Mouse (Mus musculus) embryonic facial prominence, embryonic 15.5 days (tissue): ENCODE measurements at regions not wholly inside any gene's neighbourhood (a gene's known extent, or its start where the extent isn't known, plus 50 kb on each side); places are given as distances from the start of the nearest gene placed in this dataset.

Experiments used
- ATAC-seq: fragments of 200-750 bp; cut with Nextera tagmentation; 2 replicates; pipeline ENCODE4 v1.8.0; 2017; ENCODE audit warnings: low read depth, moderate TSS enrichment; ENCODE audit not compliant: insufficient number of reproducible peaks, low FRiP score, low TSS enrichment
- H3K27ac ChIP-seq: fragments of 300-500 bp; sonication (generic); replicated peaks from 2 replicates; pipeline ENCODE4 v1.5.1; 2015; ENCODE audit warnings: mild to moderate bottlenecking, inconsistent platforms
- H3K27me3 ChIP-seq: fragments of 300-500 bp; sonication (generic); 2 replicates; pipeline ENCODE4 v1.6.1; 2015; ENCODE audit warnings: inconsistent platforms
- H3K36me3 ChIP-seq: fragments of 300-500 bp; sonication (generic); 2 replicates; pipeline ENCODE4 v1.6.1; 2015; ENCODE audit warnings: mild to moderate bottlenecking, inconsistent platforms
- H3K4me1 ChIP-seq: fragments of 300-500 bp; sonication (generic); 2 replicates; pipeline ENCODE4 v1.6.1; 2015; ENCODE audit warnings: inconsistent platforms
- H3K4me2 ChIP-seq: fragments of 300-500 bp; sonication (generic); replicated peaks from 2 replicates; pipeline ENCODE4 v1.6.1; 2015; ENCODE audit warnings: mild to moderate bottlenecking, inconsistent platforms
- H3K4me3 ChIP-seq: fragments of 300-500 bp; sonication (generic); replicated peaks from 2 replicates; pipeline ENCODE4 v1.5.1; 2015; ENCODE audit warnings: mild to moderate bottlenecking, inconsistent platforms
- H3K9ac ChIP-seq: fragments of 300-500 bp; sonication (generic); 2 replicates; pipeline ENCODE4 v1.6.1; 2015; ENCODE audit warnings: inconsistent platforms
- H3K9me3 ChIP-seq: fragments of 300-500 bp; sonication (generic); replicated peaks from 2 replicates; pipeline ENCODE4 v1.6.1; 2016; ENCODE audit warnings: inconsistent platforms
- WGBS: fragments of 180-500 bp; shearing (Covaris S2); methylation state at CpG from one replicate; pipeline ENCODE4 v1.1.7; 2015; 5-methylcytosine and 5-hydroxymethylcytosine counted together

- no peaks in the 10 kb centered on the region for H3K36me3 ChIP-seq
- H3K9me3 ChIP-seq, result no peaks in the 10 kb centered on the region
- H3K27ac ChIP-seq, result peak overlapping the region; percentile 71
- peak; percentile 79 for ATAC-seq
- H3K9ac ChIP-seq, result no peak overlapping the region
- 37% methylated on average over 13 of the region's 13 CpGs for WGBS
- peaks cover 18% of the 10 kb centered on the region for H3K4me1 ChIP-seq
- H3K4me3 ChIP-seq, result no peak overlapping the region
- no peaks in the 10 kb centered on the region for H3K27me3 ChIP-seq
- no peak overlapping the region for H3K4me2 ChIP-seq
These were observed 331.1 kb downstream of the Agtpbp1 start for GRCm38 (mm10) chr13:59253667-59254558.

GRCm38 (mm10) chr13:59251252-59252006 lies 333.6 kb downstream of the Agtpbp1 start:
- Histone ChIP-seq H3K27ac (no peak overlapping the region), H3K4me1 (peaks cover 24% of the 10 kb centered on the region), H3K27me3 (no peaks in the 10 kb centered on the region), H3K36me3 (no peaks in the 10 kb centered on the region), H3K4me3 (no peak overlapping the region), H3K9ac (no peak overlapping the region), H3K4me2 (no peak overlapping the region), H3K9me3 (no peaks in the 10 kb centered on the region)
- WGBS, result 63% methylated on average over 12 of the region's 12 CpGs
- ATAC-seq, result no peak

- whole genome bisulfite sequencing, result 45% methylated on average over 9 of the region's 9 CpGs
- Histone ChIP-seq H3K4me1 (peaks cover 13% of the 10 kb centered on the region), H3K9me3 (no peaks in the 10 kb centered on the region), H3K27ac (0 out of 2 replicates have a peak overlapping the region, but pooled peaks have one; percentile 5), H3K36me3 (no peaks in the 10 kb centered on the region), H3K4me3 (no peak overlapping the region), H3K4me2 (no peak overlapping the region), H3K27me3 (no peaks in the 10 kb centered on the region), H3K9ac (no peak overlapping the region)
- no peak for ATAC-seq
These were observed 336.6 kb downstream of the Agtpbp1 start for GRCm38 (mm10) chr13:59248411-59248810.

- Histone ChIP-seq H3K36me3 (no peaks in the 10 kb centered on the region), H3K4me2 (no peak overlapping the region), H3K9ac (no peak overlapping the region), H3K27ac (peak overlapping the region; percentile 2; the same call in 1 of the 2 replicates), H3K4me1 (0 out of 2 replicates have a peak, but pooled peaks cover 9% of the 10 kb centered on the region), H3K27me3 (no peaks in the 10 kb centered on the region), H3K9me3 (no peaks in the 10 kb centered on the region), H3K4me3 (no peak overlapping the region)
- ATAC-seq, result no peak
- 46% methylated on average over 7 of the region's 7 CpGs for WGBS
These were observed 338.0 kb downstream of the Agtpbp1 start for GRCm38 (mm10) chr13:59246984-59247537.

- Histone ChIP-seq H3K36me3 (no peaks in the 10 kb centered on the region), H3K27me3 (no peaks in the 10 kb centered on the region), H3K4me3 (no peak overlapping the region), H3K9ac (no peak overlapping the region), H3K4me1 (0 out of 2 replicates have a peak, but pooled peaks cover 9% of the 10 kb centered on the region), H3K27ac (no peak overlapping the region), H3K4me2 (no peak overlapping the region), H3K9me3 (no peaks in the 10 kb centered on the region)
- ATAC-seq, result no peak
- 51% methylated on average over 6 of the region's 6 CpGs for WGBS
These were observed 339.0 kb downstream of the Agtpbp1 start for GRCm38 (mm10) chr13:59246070-59246469.

GRCm38 (mm10) chr13:59244622-59245021 lies 340.4 kb downstream of the Agtpbp1 start:
- no peak overlapping the region for H3K27ac ChIP-seq
- WGBS, result 91% methylated on average over 1 of the region's 1 CpGs
- no peaks in the 10 kb centered on the region for H3K36me3 ChIP-seq
- H3K4me3 ChIP-seq, result no peak overlapping the region
- no peak for ATAC-seq
- no peaks in the 10 kb centered on the region for H3K27me3 ChIP-seq
- H3K9ac ChIP-seq, result no peak overlapping the region
- 0 out of 2 replicates have a peak, but pooled peaks cover 9% of the 10 kb centered on the region for H3K4me1 ChIP-seq
- H3K9me3 ChIP-seq, result no peaks in the 10 kb centered on the region
- no peak overlapping the region for H3K4me2 ChIP-seq

GRCm38 (mm10) chr13:59242671-59243070 lies 342.4 kb downstream of the Agtpbp1 start:
- WGBS, result 53% methylated on average over 4 of the region's 4 CpGs
- Histone ChIP-seq H3K27me3 (no peaks in the 10 kb centered on the region), H3K9me3 (no peaks in the 10 kb centered on the region), H3K4me1 (peaks cover 12% of the 10 kb centered on the region; the same call in 1 of the 2 replicates), H3K4me3 (no peak overlapping the region), H3K27ac (no peak overlapping the region), H3K36me3 (no peaks in the 10 kb centered on the region), H3K4me2 (no peak overlapping the region), H3K9ac (no peak overlapping the region)
- no peak for ATAC-seq

- H3K36me3 ChIP-seq, result no peaks in the 10 kb centered on the region
- peaks cover 7% of the 10 kb centered on the region; the same call in 1 of the 2 replicates for H3K4me1 ChIP-seq
- no peaks in the 10 kb centered on the region for H3K9me3 ChIP-seq
- H3K4me2 ChIP-seq, result no peak overlapping the region
- H3K4me3 ChIP-seq, result no peak overlapping the region
- H3K27me3 ChIP-seq, result no peaks in the 10 kb centered on the region
- H3K9ac ChIP-seq, result no peak overlapping the region
- WGBS, result 48% methylated on average over 1 of the region's 1 CpGs
- ATAC-seq, result peak; percentile 82; the same call in 1 of the 2 replicates
- peak overlapping the region; percentile 60; the same call in 1 of the 2 replicates for H3K27ac ChIP-seq
These were observed 346.3 kb downstream of the Agtpbp1 start for GRCm38 (mm10) chr13:59238696-59239095.

GRCm38 (mm10) chr13:59235836-59236235 lies 349.2 kb downstream of the Agtpbp1 start:
- WGBS, result 83% methylated on average over 9 of the region's 9 CpGs

GRCm38 (mm10) chr13:59229111-59229541 lies 355.9 kb downstream of the Agtpbp1 start:
- no peaks in the 10 kb centered on the region for H3K9me3 ChIP-seq
- no peak overlapping the region for H3K27ac ChIP-seq
- no peak overlapping the region for H3K4me3 ChIP-seq
- WGBS, result 76% methylated on average over 6 of the region's 6 CpGs
- H3K36me3 ChIP-seq, result no peaks in the 10 kb centered on the region
- H3K27me3 ChIP-seq, result no peaks in the 10 kb centered on the region
- ATAC-seq, result no peak
- H3K4me1 ChIP-seq, result 0 out of 2 replicates have a peak, but pooled peaks cover 8% of the 10 kb centered on the region
- H3K4me2 ChIP-seq, result no peak overlapping the region
- H3K9ac ChIP-seq, result no peak overlapping the region

More at GRCm38 (mm10) chr13:59235836-59236235, 349.2 kb downstream of the Agtpbp1 start:
- no peaks in the 10 kb centered on the region for H3K9me3 ChIP-seq
- H3K4me3 ChIP-seq, result no peak overlapping the region
- H3K27ac ChIP-seq, result no peak overlapping the region
- H3K27me3 ChIP-seq, result no peaks in the 10 kb centered on the region
- no peak overlapping the region for H3K9ac ChIP-seq
- ATAC-seq, result no peak
- H3K4me2 ChIP-seq, result no peak overlapping the region
- H3K4me1 ChIP-seq, result peaks cover 7% of the 10 kb centered on the region; the same call in 1 of the 2 replicates
- H3K36me3 ChIP-seq, result no peaks in the 10 kb centered on the region
